Mouse (Mus musculus): ENCODE data around the gene Lrrc39.

Lrrc39 gene

GRCm38 (mm10) chr3:116562408-116563094 lies at the start of gene Lrrc39:
Lrrc39 (plus strand) TSS chr3:116562973.
- DNase-seq, result no peak

GRCm38 (mm10) chr3:116520141-116520761 lies 42.5 kb upstream of the Lrrc39 start:
- DNase-seq, result no peak

GRCm38 (mm10) chr3:116529741-116530140 lies 33.0 kb upstream of the Lrrc39 start:
- DNase-seq, result no peak

DNA sequence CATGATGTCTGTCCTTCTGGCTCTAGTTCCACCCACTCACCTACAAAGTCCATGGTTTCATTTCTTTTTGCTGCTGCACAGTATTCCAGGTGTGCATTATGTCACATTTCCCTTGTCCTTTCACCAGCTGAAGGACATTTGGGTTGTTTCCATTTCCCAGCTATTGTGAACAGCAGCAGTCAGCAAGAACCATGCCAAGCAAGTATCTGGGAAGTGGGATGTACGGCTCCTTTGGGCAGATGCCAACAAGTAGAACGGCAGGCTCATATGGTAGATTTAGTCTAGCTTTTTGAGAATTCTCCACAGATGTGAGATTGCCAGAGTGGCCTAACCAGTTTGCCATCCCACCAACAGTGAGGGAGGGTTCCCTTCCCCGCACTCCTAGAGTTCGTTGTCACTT lies 31.9 kb upstream of the Lrrc39 start:
- no peak for DNase-seq

- no peak for DNase-seq
Measured at GRCm38 (mm10) chr3:116536428-116537199, 26.2 kb upstream of the Lrrc39 start.

GRCm38 (mm10) chr3:116537200-116537573 lies 25.6 kb upstream of the Lrrc39 start:
- no peak for DNase-seq

GRCm38 (mm10) chr3:116542070-116542469 lies 20.7 kb upstream of the Lrrc39 start:
- no peak for DNase-seq

GRCm38 (mm10) chr3:116542532-116542931 lies 20.2 kb upstream of the Lrrc39 start:
- DNase-seq, result no peak

GRCm38 (mm10) chr3:116547430-116547829 lies 15.3 kb upstream of the Lrrc39 start:
- DNase-seq, result no peak

- no peak for DNase-seq
Measured at GRCm38 (mm10) chr3:116551362-116551761, 11.4 kb upstream of the Lrrc39 start.

DNA sequence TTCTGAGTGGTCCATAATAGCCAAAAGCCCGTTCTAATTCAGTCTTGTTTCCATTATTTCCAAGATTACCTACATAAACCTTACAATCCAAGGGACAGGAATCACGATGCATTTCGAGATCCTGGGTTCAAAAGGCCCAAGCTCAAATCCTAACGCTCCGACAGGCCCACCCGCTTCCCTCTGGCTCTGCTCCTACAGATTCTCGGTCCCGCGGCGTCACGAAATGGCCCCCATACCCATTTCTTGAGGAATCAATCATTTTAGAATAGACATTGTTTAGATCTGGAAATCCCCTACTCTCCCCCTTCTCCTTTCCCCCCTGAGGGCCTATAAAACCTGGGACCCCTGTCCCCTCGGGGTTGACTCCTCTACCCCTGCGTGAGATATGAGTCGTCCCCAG lies 1.5 kb upstream of the Lrrc39 start:
- DNase-seq, result peak in 1 of 2 experiments; percentile 30

GRCm38 (mm10) chr3:116563095-116563492 lies 321 bp downstream of the Lrrc39 start:
- no peak for DNase-seq

- no peak for DNase-seq
Measured at GRCm38 (mm10) chr3:116570628-116571027, 7.9 kb downstream of the Lrrc39 start.

DNA sequence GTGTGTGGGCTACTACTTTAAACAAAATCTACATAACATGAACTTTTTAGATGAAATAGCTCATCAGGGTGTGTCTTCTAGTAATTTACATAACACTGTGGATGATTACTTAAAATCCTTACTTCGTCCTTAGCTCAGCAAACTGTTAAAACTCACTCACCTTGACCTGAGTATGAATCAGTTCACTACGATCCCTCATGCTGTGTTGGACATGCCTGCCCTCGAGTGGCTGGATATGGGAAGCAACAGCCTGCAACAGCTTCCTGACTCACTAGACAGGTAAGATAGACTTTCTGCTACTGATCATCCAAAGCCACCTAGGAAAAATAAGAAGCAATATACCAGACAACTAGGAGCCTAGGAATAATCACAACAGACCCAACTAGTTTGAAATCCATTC lies 14.5 kb downstream of the Lrrc39 start:
- no peak for DNase-seq

- no peak for DNase-seq
Measured at GRCm38 (mm10) chr3:116582201-116582600, 19.4 kb downstream of the Lrrc39 start.

GRCm38 (mm10) chr3:116594076-116594727 lies 31.4 kb downstream of the Lrrc39 start:
- DNase-seq, result no peak

DNA sequence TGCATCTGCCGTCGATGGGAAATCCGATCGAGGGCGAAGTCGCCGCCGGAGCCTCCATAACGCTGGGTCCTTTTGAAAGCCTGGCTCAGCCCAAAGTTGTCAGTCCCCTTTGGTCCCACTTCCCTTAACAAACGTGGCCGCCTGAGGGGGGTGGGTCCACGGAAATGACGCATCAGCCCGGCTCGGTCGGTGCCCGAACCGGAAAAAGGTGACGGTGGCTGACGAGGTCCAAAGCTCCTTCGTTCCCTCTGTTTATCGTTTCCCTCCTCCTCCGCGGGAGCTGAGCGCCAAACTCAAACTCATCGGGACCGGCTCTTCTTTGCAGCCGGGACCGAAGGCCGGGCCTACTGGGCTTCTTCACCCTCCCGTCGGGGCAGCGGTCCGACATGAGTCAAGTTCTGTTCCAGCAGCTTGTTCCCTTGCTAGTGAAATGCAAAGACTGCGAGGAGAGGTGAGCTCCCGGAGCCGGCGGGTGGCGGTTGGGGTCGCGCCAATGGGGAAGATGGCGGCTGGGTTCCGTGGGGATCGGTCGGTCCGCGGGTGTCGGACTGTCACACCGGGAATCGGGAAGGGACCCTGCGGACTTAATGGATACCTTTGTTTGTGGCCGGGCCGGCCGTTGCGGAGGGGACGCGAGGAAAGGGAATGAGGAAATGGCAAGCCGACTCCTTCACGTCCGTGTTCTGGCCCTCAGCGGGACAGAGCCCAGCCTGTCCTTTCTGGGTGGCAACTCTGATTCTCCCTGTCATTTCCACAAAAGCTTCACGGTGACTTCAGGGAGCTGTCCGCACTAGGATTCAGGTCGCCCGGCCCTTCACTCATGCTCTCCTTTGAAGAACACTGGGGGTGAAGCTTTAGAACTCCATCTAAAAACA lies 32.2 kb downstream of the Lrrc39 start, which contains the start of gene Sass6:
TSS of gene Sass6 (plus strand) at position 255 of the 875 bp plus-strand sequence.
- peak; percentile 97 to 99 for DNase-seq

- no peak for DNase-seq
Measured at GRCm38 (mm10) chr3:116595603-116595991, 32.8 kb downstream of the Lrrc39 start.

GRCm38 (mm10) chr3:116599705-116600104 lies 36.9 kb downstream of the Lrrc39 start:
- DNase-seq, result no peak

- DNase-seq, result no peak
Measured at GRCm38 (mm10) chr3:116601005-116601404, 38.2 kb downstream of the Lrrc39 start.

- no peak for DNase-seq
Measured at GRCm38 (mm10) chr3:116601781-116602180, 39.0 kb downstream of the Lrrc39 start.

GRCm38 (mm10) chr3:116604570-116604969 lies 41.8 kb downstream of the Lrrc39 start:
- DNase-seq, result no peak
